Mouse (Mus musculus): Measurements from ENCODE around the gene Gm49673.
"Not testable (repeated sequence)": the region's sequence is repeated elsewhere in the genome, so short reads cannot be mapped to it uniquely, and the experiment has no call there.

The Gm49673 gene

GRCm38 (mm10) chr17:8041197-8041596, 106.4 kb downstream of the Gm49673 start:
- DNase-seq (ENCODE audit: low spot score in 2 of 2): not testable (repeated sequence)

GRCm38 (mm10) chr17:8039916-8040635, 107.5 kb downstream of the Gm49673 start:
- not testable (repeated sequence) for DNase-seq (ENCODE audit: low spot score in 2 of 2)

GRCm38 (mm10) chr17:8036976-8037375, 110.6 kb downstream of the Gm49673 start:
- DNase-seq (ENCODE audit: low spot score in 2 of 2): not testable (repeated sequence)

Measured in frontal cortex, postnatal 14 days (tissue).